Mouse (Mus musculus) spleen, postnatal 14 days (tissue): Measurements from ENCODE around the gene Olfr497.

ENCODE experiments used
- DNase-seq, 2 experiments: peaks; one replicate each; pipeline ENCODE4 v3.0.0; 2021 to 2022; ENCODE audit warnings: low spot score in 2 of 2

Gene Olfr497

GRCm38 (mm10) chr7:108420121-108420520 is at the start of gene Olfr497:
Gene Olfr497, plus strand, starts transcription at chr7:108420421.
- no peak for DNase-seq

DNA sequence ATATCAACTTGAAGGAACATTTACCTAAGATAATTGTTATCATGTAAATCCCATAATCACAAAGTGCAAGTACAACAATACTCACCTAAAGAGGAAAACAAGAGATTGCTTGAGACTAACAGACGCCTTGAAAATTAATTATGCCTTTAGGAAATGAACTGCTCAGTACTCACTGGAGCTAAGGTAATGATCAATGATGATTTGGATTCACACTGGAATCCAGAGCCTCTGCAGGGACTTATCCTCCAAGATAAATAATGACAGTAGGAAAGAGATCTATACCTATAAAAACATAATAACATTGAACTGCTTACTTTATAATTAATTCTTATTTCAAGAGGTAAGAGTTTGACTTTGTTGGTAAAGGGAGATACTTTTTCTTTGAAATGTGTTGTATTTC is 27.4 kb upstream of the Olfr497 start, which contains the start of gene Olfr495:
Gene Olfr495 (plus strand): TSS at position 301 of the 400 bp plus-strand sequence.
- DNase-seq, result no peak

DNA sequence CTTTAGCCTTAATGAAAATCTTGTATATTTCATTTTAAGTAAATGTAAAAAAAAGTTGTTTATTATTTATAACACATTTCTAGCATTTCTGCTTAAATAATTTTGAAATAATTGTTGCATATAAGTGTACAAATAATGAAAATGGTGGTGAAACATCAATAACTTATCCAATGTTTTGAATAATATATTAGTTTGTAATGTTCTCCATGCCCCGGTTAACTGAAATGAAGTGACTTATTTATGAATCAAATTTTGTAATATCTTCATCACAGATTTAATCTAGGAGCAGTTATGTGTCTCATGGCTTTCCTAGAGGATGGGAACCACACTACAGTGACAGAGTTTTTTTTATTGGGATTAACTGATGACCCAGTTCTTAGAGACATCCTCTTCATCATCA is 44.8 kb downstream of the Olfr497 start, which contains the start of gene Olfr498:
Gene Olfr498 (plus strand): TSS at position 301 of the 400 bp plus-strand sequence.
- no peak for DNase-seq
